Mouse (Mus musculus) frontal cortex, postnatal 25 days (tissue): ENCODE data around the gene Gm20809.
"Not testable (repeated sequence)": the region's sequence is repeated elsewhere in the genome, so short reads cannot be mapped to it uniquely, and the experiment has no call there.

Experiments used
- DNase-seq, 2 experiments: peaks; one replicate each; pipeline ENCODE4 v3.0.0; 2022; ENCODE audit warnings: low spot score in 2 of 2

The Gm20809 gene

DNA sequence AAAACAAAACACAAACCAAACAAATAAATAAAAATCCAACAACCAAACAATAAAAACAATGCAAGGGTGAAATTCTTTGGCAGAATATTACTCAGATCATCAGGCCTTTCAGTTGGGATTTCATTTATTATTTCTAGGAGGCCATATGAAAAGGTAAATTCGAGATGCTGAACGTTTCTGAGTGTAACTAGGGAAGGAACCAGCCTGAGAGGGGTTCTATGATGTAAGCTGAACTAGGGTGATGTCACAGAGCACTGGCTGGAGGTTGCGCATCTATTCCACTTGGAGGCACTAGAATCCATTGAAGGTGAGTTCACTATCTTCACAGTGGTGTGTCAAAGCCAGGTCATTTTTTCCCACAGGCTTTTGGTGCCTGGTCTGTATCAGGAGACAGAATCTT is at the start of gene Gm20809:
Gene Gm20809 (plus strand): TSS at position 301 of the 400 bp plus-strand sequence.
- DNase-seq: not testable (repeated sequence)
